Mouse (Mus musculus): ENCODE measurements around the gene Zfp11.

GRCm38 (mm10) chr5:129667851-129668250, 2.0 kb downstream of the Zfp11 start:
- TF ChIP-seq POLR2A (IDR thresholded peaks at IDR 0.05; ENCODE audit: low read depth, low read length) (no peak), CTCF (IDR thresholded peaks at IDR 0.05; ENCODE audit: borderline replicate concordance, insufficient read depth, low read length) (no peak)

Measured in embryonic fibroblast, embryonic 13.5 days (primary cell).